Mouse (Mus musculus): Measurements from ENCODE around the gene Slc28a3.

Gene Slc28a3

DNA sequence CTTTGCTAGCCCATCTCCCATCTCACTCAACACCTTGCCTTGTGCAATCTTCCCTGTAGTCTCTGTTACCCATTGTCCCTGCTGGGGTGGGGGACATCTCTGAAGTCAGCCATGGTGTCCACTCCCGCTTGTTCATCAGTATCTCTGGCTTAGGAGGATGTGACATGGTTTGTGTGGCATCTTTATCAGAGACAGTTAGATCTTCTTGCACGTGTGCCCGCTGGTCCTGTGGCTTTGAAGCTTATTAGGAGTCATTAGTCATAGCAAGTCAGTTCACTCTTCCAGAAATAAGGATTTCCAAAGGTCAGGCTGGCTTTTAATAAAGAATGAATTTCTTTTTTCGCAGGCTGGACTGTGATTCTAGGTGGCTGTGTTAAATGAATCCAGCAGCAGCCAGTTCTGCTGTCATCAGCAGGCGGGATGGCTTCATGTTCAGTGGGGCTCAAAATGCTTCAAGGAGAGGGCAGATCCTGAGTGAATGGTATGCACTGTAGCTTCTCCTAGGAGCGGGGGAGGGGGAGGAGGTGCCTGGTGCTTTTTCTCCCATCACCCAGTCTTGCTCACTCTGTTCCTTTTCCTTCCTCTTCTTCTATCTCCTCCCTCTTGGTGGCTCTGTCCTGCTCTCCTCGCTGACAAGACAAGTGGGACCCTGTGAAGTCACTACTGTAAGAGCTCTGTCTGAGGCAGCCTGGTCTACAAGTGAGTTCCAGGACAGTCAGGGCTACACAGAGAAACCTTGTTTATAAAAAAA, 89.9 kb downstream of the Slc28a3 start:
- no peak for DNase-seq

DNA sequence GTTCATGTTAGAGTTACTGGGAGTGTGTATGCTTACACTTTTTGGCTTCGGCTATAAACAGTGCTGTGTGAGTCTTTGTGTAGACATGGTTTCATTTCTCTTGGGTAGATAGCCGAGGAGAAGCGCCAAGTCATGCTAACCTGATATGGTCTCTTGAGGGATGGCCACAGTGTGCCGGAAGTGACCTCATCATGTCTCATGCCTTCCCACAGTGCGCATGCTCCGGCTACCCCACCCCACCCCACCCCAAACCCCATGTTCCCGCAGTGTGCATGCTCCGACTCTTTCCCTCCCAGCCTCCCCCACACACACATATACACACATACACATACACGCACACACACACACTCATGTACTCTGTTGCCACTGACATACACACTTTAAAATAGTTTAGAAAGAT, 90.6 kb downstream of the Slc28a3 start:
- DNase-seq: no peak

DNA sequence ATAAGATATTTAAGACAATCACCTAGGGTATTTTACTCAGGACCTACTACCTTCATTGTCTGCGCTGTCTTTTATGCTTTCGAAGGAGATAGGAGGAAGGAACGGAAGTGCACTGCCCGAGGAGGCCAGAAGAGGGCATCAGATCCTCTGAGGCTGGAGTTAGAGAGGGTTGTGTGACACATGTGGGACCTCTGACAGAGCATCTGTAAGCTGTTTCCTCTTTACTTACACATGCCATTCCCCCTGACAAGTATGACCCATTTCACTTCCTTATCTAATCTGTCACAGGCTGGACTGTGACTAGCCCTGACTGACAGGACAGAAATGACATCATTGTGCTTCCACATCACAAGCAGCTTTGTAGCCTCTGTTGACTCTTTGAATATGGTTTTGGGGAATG, 94.4 kb downstream of the Slc28a3 start:
- no peak for DNase-seq

- no peak for DNase-seq
Measured at GRCm38 (mm10) chr13:58515635-58516034, 95.0 kb downstream of the Slc28a3 start.

GRCm38 (mm10) chr13:58514147-58514727, 96.4 kb downstream of the Slc28a3 start:
- DNase-seq: no peak

DNA sequence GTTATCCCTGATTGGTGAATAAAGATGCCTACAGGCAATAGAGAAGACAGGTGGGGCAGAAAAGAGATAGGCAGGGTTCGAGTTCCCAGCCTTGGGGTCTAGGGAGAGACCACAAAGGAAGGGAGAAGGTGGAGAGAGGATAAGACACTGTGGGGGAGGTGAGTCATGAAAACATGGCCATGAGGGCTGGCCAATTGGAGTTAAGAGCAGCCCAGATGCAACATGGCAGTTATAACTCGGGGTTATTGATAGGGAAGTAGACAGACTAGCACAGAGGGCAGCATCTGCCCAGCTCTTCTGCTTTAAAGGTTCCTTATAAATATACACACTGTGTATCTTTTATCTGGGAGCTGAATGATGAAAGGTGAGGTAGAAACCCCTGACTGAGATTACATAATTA, 98.8 kb downstream of the Slc28a3 start:
- DNase-seq: no peak

DNA sequence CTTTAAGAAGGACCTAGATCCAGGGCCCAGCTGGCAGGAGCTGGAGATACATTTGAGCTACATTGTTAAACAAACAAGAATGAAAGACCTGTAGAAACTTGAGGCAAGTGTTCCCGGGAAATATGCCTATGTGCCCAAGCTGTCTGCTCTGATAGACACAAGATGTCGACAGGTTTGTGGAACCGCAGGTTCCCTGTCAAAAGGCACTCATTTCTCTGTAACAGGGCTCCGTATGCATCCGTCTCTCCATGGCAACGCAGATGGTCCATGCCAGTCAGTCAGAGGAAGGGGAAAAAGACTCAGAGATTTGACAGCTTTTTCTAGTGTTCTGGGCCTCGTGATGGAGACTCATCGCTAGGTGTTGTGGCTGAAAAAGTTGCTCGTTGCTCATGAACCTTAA, 99.4 kb downstream of the Slc28a3 start:
- DNase-seq: no peak

- DNase-seq: no peak
Measured at GRCm38 (mm10) chr13:58509241-58509640, 101.4 kb downstream of the Slc28a3 start.

GRCm38 (mm10) chr13:58503610-58504009, 107.1 kb downstream of the Slc28a3 start:
- no peak for DNase-seq

DNA sequence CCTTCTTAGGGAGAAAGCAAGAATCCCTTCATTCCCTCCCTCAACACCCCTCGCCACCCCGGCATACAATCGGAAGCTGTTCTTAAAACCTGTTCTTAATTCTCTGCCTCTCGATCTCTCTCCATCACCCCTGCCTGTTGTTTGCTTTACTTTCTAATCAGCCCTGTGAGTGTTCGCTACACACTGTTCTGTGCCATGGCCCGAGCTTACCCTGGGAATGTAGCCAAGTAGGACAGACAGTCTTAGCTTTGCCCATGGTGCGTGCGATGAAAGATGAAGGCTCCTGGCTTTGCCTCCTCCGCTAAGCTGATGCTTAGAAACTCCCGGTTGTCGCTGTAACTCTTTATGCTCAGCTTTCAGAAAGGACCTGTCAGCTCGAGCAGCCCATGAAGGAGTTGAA, 112.9 kb downstream of the Slc28a3 start:
- no peak for DNase-seq

Measured in cerebellum, adult 11-12 months (tissue).